Comparison of ENCODE assay signal across 10 mouse cellular contexts in the genomic region with DNA sequence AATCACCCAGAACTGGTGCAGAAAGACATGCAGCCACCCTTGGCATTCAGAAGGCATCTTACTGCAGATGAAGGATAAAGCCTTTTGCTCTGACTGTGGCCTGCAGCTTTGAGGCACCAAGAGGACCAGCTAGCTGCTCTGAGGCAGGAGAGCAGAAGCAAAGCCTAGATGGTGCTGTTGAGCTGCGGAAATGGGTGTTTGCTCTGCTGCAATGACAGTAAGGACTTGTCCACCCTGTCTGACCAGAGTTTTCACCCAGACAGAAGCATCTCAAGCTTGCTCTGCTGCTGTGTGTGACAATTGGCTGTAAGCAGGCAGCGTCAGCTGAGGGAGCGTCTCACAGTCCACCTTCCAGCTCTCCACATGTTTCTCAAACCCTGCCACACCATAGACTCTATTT. TPM values are rescaled to one million over a fixed set of nuclear protein-coding genes. Genes with fewer than 3 reads are reported as not detected.
DNase-seq lines count a peak whose midpoint lies in the region; ATAC-seq and TF ChIP-seq lines count a peak whose summit lies in the region.
"Not testable (repeated sequence)": the region's sequence is repeated elsewhere in the genome, so short reads cannot be mapped to it uniquely, and the experiment has no call there.
"Had no signal": no experiment of that assay in that cellular context is flagged by ENCODE, and none has a peak within 500 bp of the region (broad histone marks: within the 10 kb centered on the region; RNA-seq: fewer than 3 reads in every experiment).

No protein-coding gene starts in this region.

- H3K27ac ChIP-seq in forebrain, embryonic 10.5 days; heart, postnatal 0 days (ENCODE audit: low read depth); midbrain, embryonic 10.5 days (replicated peaks); spleen, adult 2 months (ENCODE audit: insufficient read depth, low read length): not testable (repeated sequence)

- not testable (repeated sequence) for H3K4me1 ChIP-seq in forebrain, embryonic 10.5 days; heart, postnatal 0 days (ENCODE audit: control insufficient read depth, insufficient read depth); midbrain, embryonic 10.5 days; spleen, adult 2 months (ENCODE audit: control insufficient read depth, insufficient read depth, insufficient read length)

- peak; percentile 12 for DNase-seq in CD4-positive helper T cell, adult 2 months (ENCODE audit: low read depth, low spot score)
- DNase-seq in cerebellum, adult 11-12 months, result peak; percentile 7
- DNase-seq in forebrain, embryonic 10.5 days (ENCODE audit: extremely low spot score, low spot score), result peak; percentile 21
- peak; percentile 18 for DNase-seq in heart, postnatal 0 days (ENCODE audit: low spot score)
- DNase-seq in kidney, postnatal 36 days, result peak; percentile 13 to 31
- peak; percentile 20 for DNase-seq in left cerebral cortex, postnatal 4 days
- DNase-seq in midbrain, embryonic 10.5 days (ENCODE audit: low spot score), result peak; percentile 12
- DNase-seq in spleen, adult 2 months (ENCODE audit: low read depth in 1 of 2, low spot score in 2 of 2), result peak in 1 of 2 experiments; percentile 17

- intact Hi-C loops in left cerebral cortex, postnatal 4 days (cut with DNase I), result not testable (repeated sequence)

- ATAC-seq in heart, postnatal 0 days (ENCODE audit: insufficient read depth, low read depth), result not testable (repeated sequence)

- not testable (repeated sequence) for TF ChIP-seq EP300 in heart, postnatal 0 days (IDR thresholded peaks at IDR 0.05; ENCODE audit: low read depth)

- H3K36me3 ChIP-seq in forebrain, embryonic 10.5 days (replicated peaks); heart, postnatal 0 days (replicated peaks; ENCODE audit: control insufficient read depth, insufficient read depth, low read length); midbrain, embryonic 10.5 days; spleen, adult 2 months (ENCODE audit: control insufficient read depth, insufficient read depth, low read length): not testable (repeated sequence)

- WGBS in forebrain, embryonic 10.5 days, result 69% methylated on average over 3 of the region's 3 CpGs
- 48% methylated on average over 3 of the region's 3 CpGs for WGBS in heart, postnatal 0 days
- WGBS in midbrain, embryonic 10.5 days, result 58% methylated on average over 3 of the region's 3 CpGs
- 93% methylated on average over 3 of the region's 3 CpGs for WGBS in spleen, adult 2 months

- not testable (repeated sequence) for H3K9me3 ChIP-seq in forebrain, embryonic 10.5 days; heart, postnatal 0 days (replicated peaks; ENCODE audit: control insufficient read depth, low read length); midbrain, embryonic 10.5 days (replicated peaks)

- not testable (repeated sequence) for TF ChIP-seq POLR2A in spleen, adult 2 months (IDR thresholded peaks at IDR 0.05; ENCODE audit: low read depth, low read length)

- not testable (repeated sequence) for H3K27me3 ChIP-seq in forebrain, embryonic 10.5 days (ENCODE audit: poor library complexity, severe bottlenecking); heart, postnatal 0 days (ENCODE audit: control insufficient read depth, insufficient read depth, low read length); midbrain, embryonic 10.5 days (ENCODE audit: low read depth, poor library complexity, severe bottlenecking); spleen, adult 2 months (ENCODE audit: control insufficient read depth, insufficient read depth, low read length)

- H3K4me3 ChIP-seq in forebrain, embryonic 10.5 days; heart, postnatal 0 days (ENCODE audit: low read depth, low read length); midbrain, embryonic 10.5 days; spleen, adult 2 months (ENCODE audit: extremely low read depth, insufficient read depth, insufficient read length): not testable (repeated sequence)

- H3K9ac ChIP-seq in heart, postnatal 0 days (replicated peaks; ENCODE audit: low read depth, low read length), result not testable (repeated sequence)

- peak; percentile 47 for TF ChIP-seq CTCF in heart, postnatal 0 days (IDR thresholded peaks at IDR 0.05; ENCODE audit: low read depth)
- peak; percentile 2; the same call in 1 of the 2 replicates for TF ChIP-seq CTCF in spleen, adult 2 months (IDR thresholded peaks at IDR 0.05; ENCODE audit: extremely low read depth, insufficient read depth, insufficient read length, insufficient replicate concordance)

- not testable (repeated sequence) for H3K4me2 ChIP-seq in heart, postnatal 0 days (ENCODE audit: low read depth, low read length)

RNA-seq across cellular contexts. Expression of a gene that starts 10.7 kb away (rescaled TPM):
- 0.21 and 0.26 TPM in 2 replicates for polyA plus RNA-seq in forebrain, embryonic 10.5 days (2016; fragmentation: Nextera tagmentation; extraction: Ambion mirVana)
- not detected in 2 replicates for total RNA-seq in heart, postnatal 0 days (2014; rRNA removed; ENCODE audit: low replicate concordance)
- polyA plus RNA-seq in heart, postnatal 0 days (2015; fragmentation: Nextera tagmentation; extraction: Ambion mirVana), result 0.92 and 1.4 TPM in 2 replicates
- not detected for total RNA-seq in left cerebral cortex, postnatal 4 days (2021)
- 0.27 TPM in 1 of 2 replicates, not detected in the other for polyA plus RNA-seq in midbrain, embryonic 10.5 days (2016; fragmentation: Nextera tagmentation; extraction: Ambion mirVana)
- 4.6 and 4.9 TPM in 2 replicates for polyA plus RNA-seq in spleen, adult 2 months (2012; rRNA removed)
- polyA plus RNA-seq: forebrain, embryonic 16.5 days had no signal

RNA-seq across cellular contexts. Expression of a gene that starts 33.2 kb away (rescaled TPM):
- polyA plus RNA-seq in forebrain, embryonic 10.5 days (2016; fragmentation: Nextera tagmentation; extraction: Ambion mirVana), result not detected in 2 replicates
- total RNA-seq in heart, postnatal 0 days (2014; rRNA removed; ENCODE audit: low replicate concordance), result not detected in 2 replicates
- 0.12 and 0.15 TPM in 2 replicates for polyA plus RNA-seq in heart, postnatal 0 days (2015; fragmentation: Nextera tagmentation; extraction: Ambion mirVana)
- not detected for total RNA-seq in left cerebral cortex, postnatal 4 days (2021)
- not detected in 2 replicates for polyA plus RNA-seq in midbrain, embryonic 10.5 days (2016; fragmentation: Nextera tagmentation; extraction: Ambion mirVana)
- 3.6 and 4.6 TPM in 2 replicates for polyA plus RNA-seq in spleen, adult 2 months (2012; rRNA removed)
- polyA plus RNA-seq: forebrain, embryonic 16.5 days; lung, embryonic 16.5 days had no signal

RNA-seq across cellular contexts. Expression of a gene that starts 34.8 kb away (rescaled TPM):
- 0.17 and 0.22 TPM in 2 replicates for polyA plus RNA-seq in forebrain, embryonic 10.5 days (2016; fragmentation: Nextera tagmentation; extraction: Ambion mirVana)
- 13.7 and 19.0 TPM in 2 replicates for total RNA-seq in heart, postnatal 0 days (2014; rRNA removed; ENCODE audit: low replicate concordance)
- polyA plus RNA-seq in heart, postnatal 0 days (2015; fragmentation: Nextera tagmentation; extraction: Ambion mirVana), result 5.5 and 6.7 TPM in 2 replicates
- under 1 TPM; 0.28 to 0.46 TPM for total RNA-seq in left cerebral cortex, postnatal 4 days (2021)
- polyA plus RNA-seq in midbrain, embryonic 10.5 days (2016; fragmentation: Nextera tagmentation; extraction: Ambion mirVana), result 0.25 and 0.30 TPM in 2 replicates
- polyA plus RNA-seq in spleen, adult 2 months (2012; rRNA removed), result 3.6 and 3.7 TPM in 2 replicates
